Mouse (Mus musculus) T-helper 1 cell (primary cell): ENCODE measurements around the gene Ttll12.

Source experiments
- in situ Hi-C: fragments of 300-600 bp; cut with MboI, MseI; formaldehyde crosslinking; loops from one replicate; pipeline ENCODE4 v1.15.1; 2025; ENCODE audit warnings: high pct_unique_total_duplicates

The Ttll12 gene

DNA sequence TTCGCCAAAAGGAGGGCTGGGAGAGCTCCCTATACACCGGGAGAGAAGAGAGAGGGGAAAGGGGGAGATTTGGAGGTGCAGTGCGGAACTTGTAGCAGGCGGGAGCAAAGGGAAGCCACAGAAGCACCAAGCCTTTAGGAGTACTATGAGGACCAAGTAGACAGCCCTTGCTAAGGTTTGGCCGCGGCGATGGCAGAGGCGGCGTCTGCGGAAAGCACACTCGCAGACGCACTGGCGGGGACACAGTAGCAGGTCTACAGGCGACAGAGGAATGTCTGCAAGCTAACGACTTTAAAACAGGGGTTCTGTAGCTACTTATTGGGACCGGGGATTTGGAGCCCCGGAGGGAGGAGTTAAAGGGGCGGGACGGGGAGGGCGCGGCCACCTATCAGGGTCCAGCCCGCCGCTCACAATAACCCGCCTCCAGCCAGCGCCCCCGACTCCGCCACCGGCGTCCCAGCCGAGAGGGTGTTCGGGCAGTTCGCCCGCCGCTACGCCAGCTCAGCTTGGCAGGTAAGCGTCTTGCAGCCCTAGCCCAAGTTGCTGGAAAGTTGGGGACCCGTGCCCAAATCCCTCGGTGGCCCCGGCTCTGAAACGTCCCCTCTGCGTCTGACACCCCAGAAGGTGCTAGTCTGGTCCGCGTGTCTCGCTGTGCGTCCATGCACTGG lies 68.4 kb downstream of the Ttll12 start, which contains the start of gene Bik:
Gene Bik, plus strand, starts transcription at position 439 of the 668 bp plus-strand sequence.
- in situ Hi-C loops: no loop called here
